Mouse (Mus musculus): ENCODE measurements around the gene Twsg1. TPM values are rescaled to one million over a fixed set of nuclear protein-coding genes. Genes with fewer than 3 reads are reported as not detected.
"Not testable (repeated sequence)": the region's sequence is repeated elsewhere in the genome, so short reads cannot be mapped to it uniquely, and the experiment has no call there.

The Twsg1 gene
- total RNA-seq (2015; ENCODE audit: low replicate concordance) (10.9 and 16.9 TPM in 2 replicates), total RNA-seq (2017; ENCODE audit: low replicate concordance) (10.5 and 13.8 TPM in 2 replicates)

GRCm38 (mm10) chr17:65950622-65951404 lies at the start of gene Twsg1:
Gene Twsg1, minus strand, starts transcription at chr17:65951226.
- peak; percentile 93 for ATAC-seq (replicated peaks; ENCODE audit: low FRiP score, poor library complexity, severe bottlenecking)

- no peak for ATAC-seq (replicated peaks; ENCODE audit: low FRiP score, poor library complexity, severe bottlenecking)
These were observed 37.3 kb upstream of the Twsg1 start for GRCm38 (mm10) chr17:65988151-65988820.

GRCm38 (mm10) chr17:65976720-65977119 lies 25.7 kb upstream of the Twsg1 start:
- ATAC-seq (replicated peaks; ENCODE audit: low FRiP score, poor library complexity, severe bottlenecking) = not testable (repeated sequence)

- no peak for ATAC-seq (replicated peaks; ENCODE audit: low FRiP score, poor library complexity, severe bottlenecking)
These were observed 16.7 kb upstream of the Twsg1 start for GRCm38 (mm10) chr17:65967751-65968150.

- no peak for ATAC-seq (replicated peaks; ENCODE audit: low FRiP score, poor library complexity, severe bottlenecking)
These were observed 11.2 kb upstream of the Twsg1 start for GRCm38 (mm10) chr17:65962263-65962662.

- no peak for ATAC-seq (replicated peaks; ENCODE audit: low FRiP score, poor library complexity, severe bottlenecking)
These were observed 10.6 kb upstream of the Twsg1 start for GRCm38 (mm10) chr17:65961606-65962136.

GRCm38 (mm10) chr17:65959011-65959410 lies 8.0 kb upstream of the Twsg1 start:
- ATAC-seq (replicated peaks; ENCODE audit: low FRiP score, poor library complexity, severe bottlenecking) = no peak

GRCm38 (mm10) chr17:65958366-65958765 lies 7.3 kb upstream of the Twsg1 start:
- no peak for ATAC-seq (replicated peaks; ENCODE audit: low FRiP score, poor library complexity, severe bottlenecking)

- no peak for ATAC-seq (replicated peaks; ENCODE audit: low FRiP score, poor library complexity, severe bottlenecking)
These were observed 6.8 kb upstream of the Twsg1 start for GRCm38 (mm10) chr17:65957782-65958325.

GRCm38 (mm10) chr17:65956993-65957781 lies 6.2 kb upstream of the Twsg1 start:
- no peak for ATAC-seq (replicated peaks; ENCODE audit: low FRiP score, poor library complexity, severe bottlenecking)

GRCm38 (mm10) chr17:65956140-65956539 lies 5.1 kb upstream of the Twsg1 start:
- no peak for ATAC-seq (replicated peaks; ENCODE audit: low FRiP score, poor library complexity, severe bottlenecking)

- no peak for ATAC-seq (replicated peaks; ENCODE audit: low FRiP score, poor library complexity, severe bottlenecking)
These were observed 2.9 kb upstream of the Twsg1 start for GRCm38 (mm10) chr17:65953959-65954358.

- ATAC-seq (replicated peaks; ENCODE audit: low FRiP score, poor library complexity, severe bottlenecking) = no peak
These were observed 1.1 kb upstream of the Twsg1 start for GRCm38 (mm10) chr17:65952083-65952482.

GRCm38 (mm10) chr17:65950183-65950582 lies 843 bp downstream of the Twsg1 start:
- ATAC-seq (replicated peaks; ENCODE audit: low FRiP score, poor library complexity, severe bottlenecking) = no peak

- ATAC-seq (replicated peaks; ENCODE audit: low FRiP score, poor library complexity, severe bottlenecking) = no peak
These were observed 3.7 kb downstream of the Twsg1 start for GRCm38 (mm10) chr17:65947307-65947706.

- no peak for ATAC-seq (replicated peaks; ENCODE audit: low FRiP score, poor library complexity, severe bottlenecking)
These were observed 5.6 kb downstream of the Twsg1 start for GRCm38 (mm10) chr17:65945420-65945819.

GRCm38 (mm10) chr17:65942394-65942793 lies 8.6 kb downstream of the Twsg1 start:
- no peak for ATAC-seq (replicated peaks; ENCODE audit: low FRiP score, poor library complexity, severe bottlenecking)

GRCm38 (mm10) chr17:65941275-65941674 lies 9.8 kb downstream of the Twsg1 start:
- ATAC-seq (replicated peaks; ENCODE audit: low FRiP score, poor library complexity, severe bottlenecking) = no peak

GRCm38 (mm10) chr17:65940221-65940620 lies 10.8 kb downstream of the Twsg1 start:
- no peak for ATAC-seq (replicated peaks; ENCODE audit: low FRiP score, poor library complexity, severe bottlenecking)
